Mouse (Mus musculus) thymus, adult 2 months (tissue): ENCODE data around the gene Ntm.

Source experiments
- CTCF ChIP-seq: fragments of 200-500 bp; IDR thresholded peaks from 2 replicates; pipeline ENCODE4 v1.5.1; 2012; ENCODE audit warnings: mild to moderate bottlenecking, control low read depth, low read length, moderate library complexity, borderline replicate concordance; ENCODE audit not compliant: control insufficient read depth, poor library complexity, insufficient read depth; ENCODE audit errors: extremely low read depth
- POLR2A ChIP-seq: fragments of 200-500 bp; IDR thresholded peaks from 2 replicates; pipeline ENCODE4 v1.6.1; 2012; ENCODE audit warnings: mild to moderate bottlenecking, low read length, control low read depth, moderate library complexity; ENCODE audit not compliant: control insufficient read depth, poor library complexity, insufficient read depth; ENCODE audit errors: extremely low read depth

- no peak for TF ChIP-seq POLR2A
- TF ChIP-seq CTCF = no peak
Measured at GRCm38 (mm10) chr9:29496002-29496401, 466.9 kb downstream of the Ntm start.
